11 mouse cellular contexts compared by ENCODE assay signal in the genomic region with DNA sequence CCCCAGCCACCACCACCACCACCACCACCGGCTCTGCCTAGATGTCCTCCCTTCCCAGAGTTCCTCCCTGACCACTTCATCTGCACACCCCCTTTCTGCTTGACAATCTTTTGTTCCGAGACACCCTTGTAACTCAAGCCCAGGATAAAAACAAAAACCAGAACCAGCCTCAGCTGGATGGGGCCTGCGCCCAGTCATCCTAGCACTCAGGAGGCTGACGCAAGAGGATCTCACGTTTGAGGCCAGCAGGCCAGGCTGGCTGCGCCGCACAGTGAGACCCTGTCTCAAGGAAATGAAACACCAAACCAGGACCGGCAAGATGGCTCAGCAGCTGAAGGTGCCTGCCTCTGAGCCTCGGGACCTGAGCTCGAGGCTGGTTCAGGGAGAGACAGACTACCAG. TPM values are rescaled to one million over a fixed set of nuclear protein-coding genes. Genes with fewer than 3 reads are reported as not detected.
A peak's percentile ranks its signal among the peaks of the same experiment; 100 is the strongest.
DNase-seq lines count a peak whose midpoint lies in the region; ATAC-seq and TF ChIP-seq lines count a peak whose summit lies in the region.
"Had no signal": no experiment of that assay in that cellular context is flagged by ENCODE, and none has a peak within 500 bp of the region (broad histone marks: within the 10 kb centered on the region; RNA-seq: fewer than 3 reads in every experiment).

No protein-coding gene starts in this region.

- peak overlapping the region; percentile 22; the same call in 1 of the 2 replicates for H3K4me2 ChIP-seq in lung, postnatal 0 days (replicated peaks; ENCODE audit: low read depth, low read length)
- no peak overlapping the region for H3K4me2 ChIP-seq in forebrain, embryonic 11.5 days (ENCODE audit: low read depth, low read length, severe bottlenecking)
- H3K4me2 ChIP-seq: limb, embryonic 13.5 days; neural tube, embryonic 15.5 days had no signal

- H3K4me3 ChIP-seq in lung, postnatal 0 days (ENCODE audit: low read depth, low read length) = no peak overlapping the region
- H3K4me3 ChIP-seq in forebrain, embryonic 11.5 days (ENCODE audit: low read depth, low read length) = no peak overlapping the region
- H3K4me3 ChIP-seq: limb, embryonic 13.5 days; neural tube, embryonic 15.5 days had no signal

- H3K36me3 ChIP-seq in lung, postnatal 0 days (ENCODE audit: insufficient read depth, low read length) = peaks cover 10% of the 10 kb centered on the region; the same call in 1 of the 2 replicates
- H3K36me3 ChIP-seq in forebrain, embryonic 11.5 days (ENCODE audit: control insufficient read depth, insufficient read depth, low read length) = no peaks in the 10 kb centered on the region; the same call in 1 of the 2 replicates

- TF ChIP-seq CTCF in lung, postnatal 0 days (IDR thresholded peaks at IDR 0.05) = no peak

- no peaks in the 10 kb centered on the region for H3K27me3 ChIP-seq in lung, postnatal 0 days (replicated peaks; ENCODE audit: insufficient read depth, low read length)
- no peaks in the 10 kb centered on the region for H3K27me3 ChIP-seq in forebrain, embryonic 11.5 days (ENCODE audit: control insufficient read depth, insufficient read depth, low read length)
- H3K27me3 ChIP-seq: limb, embryonic 13.5 days; neural tube, embryonic 15.5 days had no signal

- no peak for TF ChIP-seq EP300 in lung, postnatal 0 days (IDR thresholded peaks at IDR 0.05)

- 31% methylated on average over 10 of the region's 10 CpGs for WGBS in lung, postnatal 0 days
- WGBS in forebrain, embryonic 11.5 days = 82% methylated on average over 10 of the region's 10 CpGs

- peak; percentile 94 for DNase-seq in heart, adult 11 months
- DNase-seq in heart, adult 8-10 months (ENCODE audit: low spot score) = no peak
- DNase-seq in 416B (ENCODE audit: low read depth) = peak; percentile 83
- DNase-seq in induced T-regulatory cell, adult 2 months (ENCODE audit: low read depth) = peak; percentile 62
- DNase-seq in lung, postnatal 0 days (ENCODE audit: low spot score) = peak; percentile 79
- DNase-seq in frontal cortex, postnatal 10 days (ENCODE audit: low spot score in 2 of 2) = no peak
- no peak for DNase-seq in forebrain, embryonic 11.5 days (ENCODE audit: low spot score)
- DNase-seq in thymus, postnatal 0 days (ENCODE audit: low spot score) = no peak
- DNase-seq: kidney, adult 8-10 months had no signal

- ATAC-seq in lung, postnatal 0 days = no peak
- no peak for ATAC-seq in forebrain, embryonic 11.5 days (replicated peaks; ENCODE audit: low FRiP score)

- H3K9me3 ChIP-seq in lung, postnatal 0 days (ENCODE audit: low read length) = no peaks in the 10 kb centered on the region
- H3K9me3 ChIP-seq in forebrain, embryonic 11.5 days (ENCODE audit: control insufficient read depth, low read length) = no peaks in the 10 kb centered on the region
- H3K9me3 ChIP-seq: limb, embryonic 13.5 days; neural tube, embryonic 15.5 days had no signal

- H3K4me1 ChIP-seq in lung, postnatal 0 days (ENCODE audit: insufficient read depth, low read depth, low read length) = peaks cover 16% of the 10 kb centered on the region; the same call in 1 of the 2 replicates
- H3K4me1 ChIP-seq in forebrain, embryonic 11.5 days (replicated peaks; ENCODE audit: control insufficient read depth, insufficient read depth, low read length) = peaks cover 12% of the 10 kb centered on the region

- no peak overlapping the region for H3K9ac ChIP-seq in lung, postnatal 0 days (replicated peaks; ENCODE audit: low read depth)
- H3K9ac ChIP-seq in forebrain, embryonic 11.5 days (ENCODE audit: low read length) = no peak overlapping the region
- H3K9ac ChIP-seq: limb, embryonic 13.5 days; neural tube, embryonic 15.5 days had no signal

- peak overlapping the region; percentile 72 for H3K27ac ChIP-seq in lung, postnatal 0 days (ENCODE audit: low read length)
- H3K27ac ChIP-seq in forebrain, embryonic 11.5 days (ENCODE audit: low read depth, low read length) = no peak overlapping the region
- H3K27ac ChIP-seq: limb, embryonic 13.5 days; neural tube, embryonic 15.5 days had no signal

RNA-seq across cellular contexts. Expression of gene Vasp, which starts 4.6 kb away (rescaled TPM):
- total RNA-seq in heart, adult 8-10 months (2022) = 10 to 100 TPM; 18.0 to 27.2 (median 24.3) TPM
- 109 and 121 TPM in 2 replicates for polyA plus RNA-seq in lung, postnatal 0 days (2015; fragmentation: Nextera tagmentation; extraction: Ambion mirVana)
- polyA plus RNA-seq in forebrain, embryonic 11.5 days (2014; fragmentation: Nextera tagmentation; extraction: Ambion mirVana) = 52.8 and 53.0 TPM in 2 replicates
- 74.3 and 75.3 TPM in 2 replicates for polyA plus RNA-seq in thymus, postnatal 0 days (2015; fragmentation: Nextera tagmentation; extraction: Ambion mirVana)

RNA-seq across cellular contexts. Expression of gene Ppm1n, which starts 12.8 kb away (rescaled TPM):
- not detected for total RNA-seq in heart, adult 8-10 months (2022)
- not detected in 2 replicates for polyA plus RNA-seq in lung, postnatal 0 days (2015; fragmentation: Nextera tagmentation; extraction: Ambion mirVana)
- polyA plus RNA-seq in forebrain, embryonic 11.5 days (2014; fragmentation: Nextera tagmentation; extraction: Ambion mirVana) = 0.44 TPM in 1 of 2 replicates, not detected in the other
- 0.27 and 0.30 TPM in 2 replicates for polyA plus RNA-seq in thymus, postnatal 0 days (2015; fragmentation: Nextera tagmentation; extraction: Ambion mirVana)
- polyA plus RNA-seq: limb, embryonic 13.5 days had no signal

RNA-seq across cellular contexts. Expression of gene Rtn2, which starts 15.4 kb away (rescaled TPM):
- 100 to 1,000 TPM; 137 to 160 (median 149) TPM for total RNA-seq in heart, adult 8-10 months (2022)
- 23.8 and 26.6 TPM in 2 replicates for polyA plus RNA-seq in lung, postnatal 0 days (2015; fragmentation: Nextera tagmentation; extraction: Ambion mirVana)
- 47.3 and 54.7 TPM in 2 replicates for polyA plus RNA-seq in forebrain, embryonic 11.5 days (2014; fragmentation: Nextera tagmentation; extraction: Ambion mirVana)
- polyA plus RNA-seq in thymus, postnatal 0 days (2015; fragmentation: Nextera tagmentation; extraction: Ambion mirVana) = 1.6 and 2.2 TPM in 2 replicates

RNA-seq across cellular contexts. Expression of gene Opa3, which starts 38.9 kb away (rescaled TPM):
- total RNA-seq in heart, adult 8-10 months (2022) = 10 to 100 TPM; 61.4 to 77.3 (median 68.1) TPM
- polyA plus RNA-seq in lung, postnatal 0 days (2015; fragmentation: Nextera tagmentation; extraction: Ambion mirVana) = 18.8 and 19.0 TPM in 2 replicates
- 54.1 and 59.8 TPM in 2 replicates for polyA plus RNA-seq in forebrain, embryonic 11.5 days (2014; fragmentation: Nextera tagmentation; extraction: Ambion mirVana)
- 25.4 and 25.7 TPM in 2 replicates for polyA plus RNA-seq in thymus, postnatal 0 days (2015; fragmentation: Nextera tagmentation; extraction: Ambion mirVana)

RNA-seq across cellular contexts. Expression of gene Fosb, which starts 42.8 kb away (rescaled TPM):
- total RNA-seq in heart, adult 8-10 months (2022) = 1 to 10 TPM; 1.2 to 9.8 (median 5.1) TPM
- polyA plus RNA-seq in lung, postnatal 0 days (2015; fragmentation: Nextera tagmentation; extraction: Ambion mirVana) = 0.17 and 0.44 TPM in 2 replicates
- not detected in 2 replicates for polyA plus RNA-seq in forebrain, embryonic 11.5 days (2014; fragmentation: Nextera tagmentation; extraction: Ambion mirVana)
- polyA plus RNA-seq in thymus, postnatal 0 days (2015; fragmentation: Nextera tagmentation; extraction: Ambion mirVana) = 0.19 and 0.21 TPM in 2 replicates

Comparison
In these comparisons a context has a peak if more than half of its experiments do, and no peak if none do; other contexts are left out.
1. DNase-seq: peak in heart, adult 11 months (single experiment), 416B (single experiment), induced T-regulatory cell, adult 2 months (single experiment) and lung, postnatal 0 days (single experiment); none in heart, adult 8-10 months (single experiment), frontal cortex, postnatal 10 days (0 of 2), forebrain, embryonic 11.5 days (single experiment) and thymus, postnatal 0 days (single experiment).